Mouse (Mus musculus) CD4-positive, CD25-positive, alpha-beta regulatory T cell, adult 4 months (primary cell): ENCODE results near the gene Actr8. TPM values are rescaled to one million over a fixed set of nuclear protein-coding genes. Genes with fewer than 3 reads are reported as not detected.

Experiments
- ATAC-seq: one replicate; pipeline ENCODE4 v1.8.0; 2017
- polyA plus RNA-seq, 2 experiments: library from polyadenylated mRNA; unstranded; fragments of 100-300 nt; shearing (Covaris generic); gene quantifications; one replicate each; pipeline ENCODE4 v1.2.1; 2017

Actr8 gene
- polyA plus RNA-seq, 2 experiments from 2014 or later, result 41.7 to 53.9 TPM

- no peak for ATAC-seq
Observed at GRCm38 (mm10) chr14:30041836-30042235, 63.7 kb downstream of the Actr8 start.

GRCm38 (mm10) chr14:30043356-30043940 is 65.3 kb downstream of the Actr8 start:
- ATAC-seq, result no peak

- ATAC-seq, result no peak
Observed at GRCm38 (mm10) chr14:30045239-30045638, 67.1 kb downstream of the Actr8 start.

- ATAC-seq, result no peak
Observed at GRCm38 (mm10) chr14:30045704-30046220, 67.6 kb downstream of the Actr8 start.

GRCm38 (mm10) chr14:30046976-30047375 is 68.8 kb downstream of the Actr8 start:
- ATAC-seq, result no peak

GRCm38 (mm10) chr14:30048049-30048448 is 69.9 kb downstream of the Actr8 start:
- no peak for ATAC-seq

- no peak for ATAC-seq
Observed at GRCm38 (mm10) chr14:30050280-30050679, 72.1 kb downstream of the Actr8 start.

- ATAC-seq, result no peak
Observed at GRCm38 (mm10) chr14:30054922-30055321, 76.8 kb downstream of the Actr8 start.

Other genes with a start within 250 kb of the Actr8 start
- 100 to 1,000 TPM; 332 to 374 TPM for gene Selenok, start 10.0 kb upstream of the Actr8 start, polyA plus RNA-seq
- gene Il17rb, start 30.6 kb downstream of the Actr8 start, polyA plus RNA-seq, result 1 to 10 TPM; 3.1 to 4.5 TPM
- gene Chdh, start 30.7 kb downstream of the Actr8 start, polyA plus RNA-seq, result 1 to 10 TPM in 1 of 2 experiments, under 1 TPM in 1; 0.52 to 1.5 TPM